Mouse (Mus musculus) forebrain, postnatal 0 days (tissue): ENCODE measurements around the gene Ltbp2. TPM values are rescaled to one million over a fixed set of nuclear protein-coding genes. Genes with fewer than 3 reads are reported as not detected.

Experiments
- ATAC-seq: fragments of 200-750 bp; cut with Nextera tagmentation; 2 replicates; pipeline ENCODE4 v1.8.0; 2017; ENCODE audit warnings: mild to moderate bottlenecking, moderate library complexity
- DNase-seq: peaks from one replicate; pipeline ENCODE4 v3.0.0-alpha.2; 2015
- H3K27ac ChIP-seq: fragments of 300-500 bp; sonication (generic); 2 replicates; pipeline ENCODE4 v1.5.1; 2014; ENCODE audit warnings: low read depth, mild to moderate bottlenecking, antibody characterized with exemption, low read length, moderate library complexity, mixed read lengths
- H3K27me3 ChIP-seq: fragments of 300-500 bp; sonication (generic); 2 replicates; pipeline ENCODE4 v1.6.1; 2014; ENCODE audit warnings: mild to moderate bottlenecking, low read length, mixed read lengths; ENCODE audit not compliant: insufficient read depth
- H3K36me3 ChIP-seq: fragments of 300-500 bp; sonication (generic); 2 replicates; pipeline ENCODE4 v1.6.1; 2014; ENCODE audit warnings: mild to moderate bottlenecking, moderate library complexity; ENCODE audit not compliant: insufficient read depth
- H3K4me1 ChIP-seq: fragments of 300-500 bp; sonication (generic); 2 replicates; pipeline ENCODE4 v1.6.1; 2014; ENCODE audit warnings: antibody characterized with exemption; ENCODE audit not compliant: insufficient read depth
- H3K4me2 ChIP-seq: fragments of 300-500 bp; sonication (generic); 2 replicates; pipeline ENCODE4 v1.6.1; 2014; ENCODE audit warnings: low read depth, mild to moderate bottlenecking, moderate library complexity
- H3K4me3 ChIP-seq: fragments of 300-500 bp; sonication (generic); 2 replicates; pipeline ENCODE4 v1.5.1; 2014; ENCODE audit warnings: low read depth, low read length, mixed read lengths
- H3K9ac ChIP-seq: fragments of 300-500 bp; sonication (generic); 2 replicates; pipeline ENCODE4 v1.6.1; 2014; ENCODE audit warnings: mild to moderate bottlenecking
- H3K9me3 ChIP-seq: fragments of 300-500 bp; sonication (generic); 2 replicates; pipeline ENCODE4 v1.6.1; 2016; ENCODE audit warnings: low read length
- CTCF ChIP-seq: sonication (generic); IDR thresholded peaks from 2 replicates; pipeline ENCODE4 v1.5.1; 2016; ENCODE audit warnings: antibody characterized with exemption, control low read depth, low read depth
- WGBS: fragments of 180-500 bp; shearing (Covaris S2); extraction: QIAGEN DNeasy Blood & Tissue Kit; methylation state at CpG from one replicate; pipeline ENCODE4 v1.1.7; 2014; 5-methylcytosine and 5-hydroxymethylcytosine counted together
- polyA plus RNA-seq: library from polyadenylated mRNA; unstranded; fragments of >200 nt; fragmentation: Nextera tagmentation; extraction: Ambion mirVana; gene quantifications from 2 replicates; pipeline ENCODE4 v1.2.1, GENCODE M21; 2015
- total RNA-seq: library from RNA; depleted of rRNA; stranded (reverse); fragments of >200 nt; gene quantifications from 2 replicates; pipeline ENCODE4 v1.2.3, GENCODE M21; 2014

Gene Ltbp2
- total and polyA plus RNA-seq, 2 experiments from 2014 or later: 0.51 to 0.76 TPM

DNA sequence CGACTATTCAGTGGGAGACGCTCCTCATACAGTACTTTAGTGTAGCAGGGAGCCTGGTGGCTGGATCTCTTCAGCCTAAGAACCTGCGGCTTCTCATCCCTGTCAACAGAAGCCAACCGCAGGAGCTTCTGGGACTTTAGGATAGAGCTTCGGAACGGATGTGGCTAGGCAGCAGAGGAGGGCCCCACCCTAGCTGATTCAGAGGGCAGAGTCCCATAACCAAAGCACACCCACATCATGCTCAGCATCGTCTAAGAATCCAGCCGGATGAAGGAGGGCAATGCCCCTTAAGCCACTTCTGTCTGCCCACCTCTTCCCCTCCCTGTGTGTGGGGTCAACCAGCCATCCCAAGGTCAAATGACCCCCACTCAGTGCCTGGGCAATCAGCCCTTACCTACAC is 81.7 kb downstream of the Ltbp2 start:
- no peak for ATAC-seq
- no peak overlapping the region for H3K4me2 ChIP-seq
- H3K27ac ChIP-seq: no peak overlapping the region
- no peak overlapping the region for H3K4me3 ChIP-seq
- H3K9me3 ChIP-seq: no peaks in the 10 kb centered on the region
- WGBS: 91% methylated on average over 8 of the region's 8 CpGs
- no peaks in the 10 kb centered on the region for H3K27me3 ChIP-seq
- H3K9ac ChIP-seq: no peak overlapping the region
- no peak for TF ChIP-seq CTCF
- DNase-seq: no peak
- H3K36me3 ChIP-seq: no peaks in the 10 kb centered on the region
- H3K4me1 ChIP-seq: no peaks in the 10 kb centered on the region

DNA sequence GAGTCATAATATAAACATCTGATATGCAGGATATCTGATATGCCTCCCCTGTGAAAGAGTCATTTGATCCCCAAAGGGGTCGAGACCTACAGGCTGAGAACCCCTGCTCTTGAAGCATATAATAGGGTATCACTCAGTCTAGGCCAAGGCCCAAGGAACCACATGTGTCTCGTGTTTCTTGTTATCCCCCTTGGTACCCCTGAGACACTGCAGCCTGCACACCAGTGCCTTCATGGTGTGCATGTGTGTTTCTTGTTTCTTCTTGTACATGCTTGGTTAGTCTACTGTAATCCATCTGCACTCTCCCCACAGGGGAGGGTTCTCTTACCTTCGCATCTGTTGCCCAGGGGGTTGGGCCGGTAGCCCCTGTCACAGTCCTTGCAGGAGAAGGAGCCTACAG is 83.7 kb downstream of the Ltbp2 start:
- 81% methylated on average over 4 of the region's 4 CpGs for WGBS
- no peaks in the 10 kb centered on the region for H3K36me3 ChIP-seq
- DNase-seq: no peak
- H3K4me2 ChIP-seq: no peak overlapping the region
- no peak overlapping the region for H3K4me3 ChIP-seq
- no peaks in the 10 kb centered on the region for H3K4me1 ChIP-seq
- no peak overlapping the region for H3K9ac ChIP-seq
- no peak overlapping the region for H3K27ac ChIP-seq
- no peaks in the 10 kb centered on the region for H3K27me3 ChIP-seq
- no peak for ATAC-seq
- no peak for TF ChIP-seq CTCF
- H3K9me3 ChIP-seq: no peaks in the 10 kb centered on the region

DNA sequence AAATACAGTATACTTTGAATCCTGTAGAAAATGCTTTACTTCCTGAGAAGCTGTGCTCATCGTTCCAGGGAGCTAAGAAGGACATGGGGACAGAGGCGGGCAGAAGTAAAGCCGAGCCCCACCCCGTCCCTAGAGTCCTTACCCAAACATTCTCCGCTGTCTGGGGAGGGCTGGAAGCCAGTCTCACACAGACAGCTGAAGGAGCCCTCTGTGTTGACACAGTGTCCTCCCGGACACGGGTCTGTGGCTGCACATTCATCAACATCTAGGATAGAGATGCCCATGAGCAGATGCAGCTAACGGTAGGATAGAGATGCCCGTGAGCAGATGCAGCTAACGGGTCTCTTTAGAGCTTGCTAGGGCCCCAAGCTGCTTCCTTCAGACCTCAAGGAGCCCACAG is 85.5 kb downstream of the Ltbp2 start:
- Histone ChIP-seq H3K27ac (no peak overlapping the region), H3K4me2 (no peak overlapping the region), H3K4me1 (no peaks in the 10 kb centered on the region), H3K9ac (no peak overlapping the region), H3K9me3 (no peaks in the 10 kb centered on the region), H3K27me3 (no peaks in the 10 kb centered on the region), H3K4me3 (no peak overlapping the region), H3K36me3 (no peaks in the 10 kb centered on the region)
- 83% methylated on average over 10 of the region's 10 CpGs for WGBS
- ATAC-seq: no peak
- no peak for TF ChIP-seq CTCF
- DNase-seq: no peak

DNA sequence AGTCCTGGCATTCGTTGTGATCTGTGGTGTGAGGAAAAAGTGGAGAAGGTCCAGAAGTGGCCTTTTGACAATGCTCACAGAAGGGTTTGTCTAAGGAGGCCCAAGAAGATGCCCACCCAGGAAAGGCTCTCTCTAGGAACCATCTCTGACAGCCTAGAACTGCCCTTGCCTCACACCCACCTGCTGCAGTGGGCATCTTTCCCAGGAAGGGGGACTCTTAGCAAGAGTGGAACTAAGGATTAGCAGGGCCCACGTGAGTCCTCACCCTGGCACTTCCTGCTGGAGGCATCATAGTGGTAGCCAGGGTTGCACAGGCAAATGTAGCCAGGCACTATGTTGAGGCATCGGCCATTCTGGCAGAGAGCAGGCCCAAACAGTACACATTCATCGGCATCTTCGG is 90.2 kb downstream of the Ltbp2 start:
- Histone ChIP-seq H3K36me3 (no peaks in the 10 kb centered on the region), H3K4me2 (no peak overlapping the region), H3K27ac (no peak overlapping the region), H3K9me3 (no peaks in the 10 kb centered on the region), H3K4me3 (no peak overlapping the region), H3K27me3 (no peaks in the 10 kb centered on the region), H3K4me1 (no peaks in the 10 kb centered on the region), H3K9ac (no peak overlapping the region)
- DNase-seq: no peak
- 46% methylated on average over 5 of the region's 5 CpGs for WGBS
- TF ChIP-seq CTCF: no peak
- no peak for ATAC-seq

DNA sequence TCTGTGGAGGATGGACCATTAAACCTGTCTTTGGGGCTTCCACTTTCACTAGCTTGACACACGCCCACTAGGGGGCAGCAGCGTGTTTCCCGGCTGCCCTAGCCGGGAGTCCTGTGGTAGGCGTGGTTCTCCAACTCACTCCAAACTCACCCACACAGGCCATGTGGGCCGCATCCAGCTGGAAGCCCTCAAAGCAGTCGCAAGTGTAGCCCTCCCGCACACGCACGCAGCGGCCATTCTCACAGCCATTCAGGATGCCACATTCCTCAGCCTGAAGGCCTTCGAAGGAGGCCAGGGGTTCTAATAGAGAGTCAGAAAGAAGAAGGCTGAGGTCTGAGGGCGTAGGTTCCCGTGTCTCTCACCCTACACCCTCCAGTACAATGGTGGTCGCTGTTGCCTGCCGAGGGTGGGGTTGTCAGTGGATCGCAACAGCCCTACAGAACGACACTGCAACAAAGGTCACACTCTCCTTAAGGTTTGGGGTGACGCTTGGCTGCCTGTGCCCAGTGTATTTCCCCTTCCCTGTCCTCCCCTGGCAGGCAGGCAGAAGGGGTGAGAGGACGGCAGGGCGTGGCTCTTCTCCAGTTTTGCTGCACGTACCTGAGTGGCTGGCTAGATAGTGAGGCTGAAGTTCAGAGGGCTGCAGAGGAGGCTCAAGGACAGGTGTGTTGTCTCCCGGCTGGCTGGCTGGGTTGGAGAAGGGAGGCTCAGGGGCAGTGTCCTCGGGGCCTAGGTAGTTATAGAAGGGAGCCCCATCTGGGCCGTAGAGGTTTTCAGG is 91.5 kb downstream of the Ltbp2 start:
- no peaks in the 10 kb centered on the region for H3K36me3 ChIP-seq
- ATAC-seq (peak; percentile 91), DNase-seq (peak; percentile 91)
- H3K27me3 ChIP-seq: no peaks in the 10 kb centered on the region
- H3K4me2 ChIP-seq: peak overlapping the region; percentile 27
- WGBS: 37% methylated on average over 25 of the region's 25 CpGs
- H3K9me3 ChIP-seq: no peaks in the 10 kb centered on the region
- no peak overlapping the region for H3K4me3 ChIP-seq
- no peak overlapping the region for H3K27ac ChIP-seq
- TF ChIP-seq CTCF: peak; percentile 93
- H3K4me1 ChIP-seq: no peaks in the 10 kb centered on the region
- no peak overlapping the region for H3K9ac ChIP-seq

GRCm38 (mm10) chr12:84776229-84776628 is 100.1 kb downstream of the Ltbp2 start:
- H3K9ac ChIP-seq: no peak overlapping the region
- ATAC-seq: no peak

GRCm38 (mm10) chr12:84774376-84774775 is 102.0 kb downstream of the Ltbp2 start:
- no peak overlapping the region; the same call in 1 of the 2 replicates for H3K4me2 ChIP-seq
- no peaks in the 10 kb centered on the region for H3K9me3 ChIP-seq
- DNase-seq (no peak), ATAC-seq (no peak)
- no peaks in the 10 kb centered on the region for H3K27me3 ChIP-seq
- peaks cover 14% of the 10 kb centered on the region for H3K4me1 ChIP-seq
- no peaks in the 10 kb centered on the region for H3K36me3 ChIP-seq
- no peak overlapping the region for H3K9ac ChIP-seq
- no peak overlapping the region for H3K4me3 ChIP-seq
- WGBS: 85% methylated on average over 6 of the region's 6 CpGs
- no peak overlapping the region for H3K27ac ChIP-seq
- TF ChIP-seq CTCF: no peak

More at GRCm38 (mm10) chr12:84776229-84776628, 100.1 kb downstream of the Ltbp2 start:
- no peak for DNase-seq
- H3K4me2 ChIP-seq: no peak overlapping the region
- H3K27me3 ChIP-seq: no peaks in the 10 kb centered on the region
- TF ChIP-seq CTCF: no peak
- H3K27ac ChIP-seq: no peak overlapping the region
- H3K4me3 ChIP-seq: no peak overlapping the region
- H3K4me1 ChIP-seq: peaks cover 11% of the 10 kb centered on the region
- no peaks in the 10 kb centered on the region for H3K36me3 ChIP-seq
- H3K9me3 ChIP-seq: no peaks in the 10 kb centered on the region
